Mouse (Mus musculus) lung, adult 2 months (tissue): Measurements from ENCODE around the gene Arhgap29.

Experiments
- CTCF ChIP-seq: fragments of 200-500 bp; IDR thresholded peaks from 2 replicates; pipeline ENCODE4 v1.5.1; 2011; ENCODE audit warnings: mild to moderate bottlenecking, low read length, control low read depth; ENCODE audit not compliant: insufficient read depth
- POLR2A ChIP-seq: fragments of 200-500 bp; IDR thresholded peaks from 2 replicates; pipeline ENCODE4 v1.6.1; 2011; ENCODE audit warnings: low read depth, mild to moderate bottlenecking, control low read depth, low read length, borderline replicate concordance; ENCODE audit errors: extremely low read depth

DNA sequence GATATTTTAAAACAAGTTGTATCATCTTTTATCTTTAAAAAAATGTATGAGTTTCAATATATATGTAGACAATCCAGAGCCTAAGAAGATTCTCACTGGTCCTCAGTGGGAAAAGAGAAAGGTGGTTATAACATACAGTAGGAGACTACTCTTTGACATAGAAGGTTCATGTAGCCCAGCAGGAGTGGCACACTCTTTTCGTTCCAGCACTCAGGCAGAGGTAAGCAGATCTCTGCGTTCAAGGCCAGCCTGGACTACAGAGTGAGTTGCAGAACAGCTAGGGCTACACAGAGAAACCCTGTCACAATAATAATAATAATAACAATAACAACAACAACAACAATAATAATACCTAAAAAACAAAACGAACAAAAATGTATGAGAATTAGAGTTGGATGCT is 23.0 kb downstream of the Arhgap29 start:
- TF ChIP-seq POLR2A (no peak), CTCF (no peak)
